Mouse (Mus musculus) heart, embryonic 15.5 days (tissue): ENCODE data around the gene Keap1. TPM values are rescaled to one million over a fixed set of nuclear protein-coding genes. Genes with fewer than 3 reads are reported as not detected.

Experiments
- polyA plus RNA-seq: library from polyadenylated mRNA; unstranded; fragments of >200 nt; fragmentation: Nextera tagmentation; extraction: Ambion mirVana; gene quantifications from 2 replicates; pipeline ENCODE4 v1.2.1, GENCODE M21; 2015

Keap1 gene
- polyA plus RNA-seq, 1 experiment from 2014 or later, result 43.4 TPM

Other genes starting within 250 kb of the Keap1 start
- 136 and 147 TPM in 2 replicates for gene Mrpl4, start 236.6 kb downstream of the Keap1 start, polyA plus RNA-seq
- 13.2 and 24.9 TPM in 2 replicates for gene Icam1, start 223.4 kb downstream of the Keap1 start, polyA plus RNA-seq
- 1.9 and 2.8 TPM in 2 replicates for gene Icam4, start 210.0 kb downstream of the Keap1 start, polyA plus RNA-seq
- gene Icam5, start 207.3 kb downstream of the Keap1 start, polyA plus RNA-seq, result 0.04 and 0.13 TPM in 2 replicates
- gene Zglp1, start 172.3 kb downstream of the Keap1 start, polyA plus RNA-seq, result 0.42 TPM in 1 of 2 replicates, not detected in the other
- 0.26 and 0.79 TPM in 2 replicates for gene Gm49373, start 166.3 kb downstream of the Keap1 start, polyA plus RNA-seq
- 42.9 and 52.3 TPM in 2 replicates for gene Fdx1l, start 165.7 kb downstream of the Keap1 start, polyA plus RNA-seq
- gene Gm38431, start 147.4 kb downstream of the Keap1 start, polyA plus RNA-seq, result 1.1 and 2.3 TPM in 2 replicates
- gene Raver1, start 147.4 kb downstream of the Keap1 start, polyA plus RNA-seq, result 33.5 and 53.2 TPM in 2 replicates
- 12.2 and 16.6 TPM in 2 replicates for gene Tyk2, start 108.1 kb downstream of the Keap1 start, polyA plus RNA-seq
- gene Cdc37, start 89.4 kb downstream of the Keap1 start, polyA plus RNA-seq, result 203 and 229 TPM in 2 replicates
- 13.0 and 13.5 TPM in 2 replicates for gene Pde4a, start 73.6 kb downstream of the Keap1 start, polyA plus RNA-seq
- gene S1pr5, start 9.1 kb upstream of the Keap1 start, polyA plus RNA-seq, result 0.05 and 0.11 TPM in 2 replicates
- 48.5 and 50.9 TPM in 2 replicates for gene Atg4d, start 25.9 kb upstream of the Keap1 start, polyA plus RNA-seq
- 10.4 and 12.5 TPM in 2 replicates for gene Kri1, start 48.6 kb upstream of the Keap1 start, polyA plus RNA-seq
- gene Cdkn2d, start 52.0 kb upstream of the Keap1 start, polyA plus RNA-seq, result 88.6 and 96.4 TPM in 2 replicates
- 1.8 and 6.9 TPM in 2 replicates for gene Ap1m2, start 73.0 kb upstream of the Keap1 start, polyA plus RNA-seq
- gene Slc44a2, start 81.3 kb upstream of the Keap1 start, polyA plus RNA-seq, result 56.8 and 81.4 TPM in 2 replicates
- 88.1 and 118 TPM in 2 replicates for gene Ilf3, start 128.5 kb upstream of the Keap1 start, polyA plus RNA-seq
- gene Qtrt1, start 172.5 kb upstream of the Keap1 start, polyA plus RNA-seq, result 23.8 and 28.1 TPM in 2 replicates
- 60.0 and 73.6 TPM in 2 replicates for gene Dnm2, start 185.5 kb upstream of the Keap1 start, polyA plus RNA-seq